Mouse (Mus musculus): Measurements from ENCODE around the gene Prr11.

GRCm38 (mm10) chr11:87126281-87126823 lies 17.8 kb upstream of the Prr11 start:
- TF ChIP-seq EP300 (IDR thresholded peaks at IDR 0.05; ENCODE audit: low read depth) (0 out of 2 replicates have a peak, but pooled peaks have one; percentile 14), CTCF (IDR thresholded peaks at IDR 0.05; ENCODE audit: low read depth) (no peak)
